In genomic region chr1:39847066-39847465, GRCm38 (mm10) we compare ENCODE assay signal across 15 mouse cellular contexts. TPM values are rescaled to one million over a fixed set of nuclear protein-coding genes. Genes with fewer than 3 reads are reported as not detected.
DNase-seq lines count a peak whose midpoint lies in the region; ATAC-seq lines count a peak whose summit lies in the region.
"Had no signal": no experiment of that assay in that cellular context is flagged by ENCODE, and none has a peak within 500 bp of the region (broad histone marks: within the 10 kb centered on the region; RNA-seq: fewer than 3 reads in every experiment).

No protein-coding gene starts in this region.

- WGBS in heart, embryonic 12.5 days = 57% methylated on average over 7 of the region's 7 CpGs

- ATAC-seq in heart, embryonic 12.5 days (ENCODE audit: insufficient number of reproducible peaks, low FRiP score) = no peak

- no peak overlapping the region for H3K4me3 ChIP-seq in heart, embryonic 12.5 days
- H3K4me3 ChIP-seq: hindbrain, embryonic 12.5 days; layer of hippocampus, adult 2 months; limb, embryonic 13.5 days; midbrain, embryonic 12.5 days had no signal

- H3K9me3 ChIP-seq in heart, embryonic 12.5 days (replicated peaks) = no peaks in the 10 kb centered on the region
- H3K9me3 ChIP-seq: hindbrain, embryonic 12.5 days; limb, embryonic 13.5 days; midbrain, embryonic 12.5 days had no signal

- H3K9ac ChIP-seq in heart, embryonic 12.5 days = no peak overlapping the region
- H3K9ac ChIP-seq: hindbrain, embryonic 12.5 days; limb, embryonic 13.5 days; midbrain, embryonic 12.5 days had no signal

- H3K4me1 ChIP-seq in heart, embryonic 12.5 days (replicated peaks) = peaks cover 17% of the 10 kb centered on the region
- H3K4me1 ChIP-seq: limb, embryonic 13.5 days; midbrain, embryonic 12.5 days had no signal

- DNase-seq in heart, adult 11 months = peak; percentile 94
- peak; percentile 72 for DNase-seq in CD4-positive, CD25-positive, alpha-beta regulatory T cell, adult 2 months (ENCODE audit: low read depth, low spot score)
- DNase-seq in induced T-regulatory cell, adult 2 months (ENCODE audit: low read depth) = peak; percentile 79
- peak; percentile 42 to 51 for DNase-seq in lung, postnatal 4 days
- no peak for DNase-seq in gastrocnemius, postnatal 14 days
- DNase-seq in left cerebral cortex, adult 18-20 months (ENCODE audit: low spot score in 2 of 2) = no peak
- no peak for DNase-seq in adrenal gland, postnatal 10 days
- DNase-seq: cerebellum, postnatal 25 days had no signal

- intact Hi-C loops in gastrocnemius, postnatal 14 days (cut with DNase I; ENCODE audit: low total_unique reads) = loop anchor here (10.0 kb wide), 1 partner anchor 62 kb away; no protein-coding TSS in a partner anchor

- H3K36me3 ChIP-seq in heart, embryonic 12.5 days = no peaks in the 10 kb centered on the region
- H3K36me3 ChIP-seq: hindbrain, embryonic 12.5 days; limb, embryonic 13.5 days; midbrain, embryonic 12.5 days had no signal

- H3K4me2 ChIP-seq in heart, embryonic 12.5 days = no peak overlapping the region
- H3K4me2 ChIP-seq: hindbrain, embryonic 12.5 days; limb, embryonic 13.5 days; midbrain, embryonic 12.5 days had no signal

- no peak overlapping the region for H3K27ac ChIP-seq in heart, embryonic 12.5 days (ENCODE audit: poor library complexity, severe bottlenecking)
- H3K27ac ChIP-seq: hindbrain, embryonic 12.5 days; layer of hippocampus, adult 2 months; limb, embryonic 13.5 days; midbrain, embryonic 12.5 days had no signal

- no peaks in the 10 kb centered on the region for H3K27me3 ChIP-seq in heart, embryonic 12.5 days (replicated peaks)
- H3K27me3 ChIP-seq: hindbrain, embryonic 12.5 days; limb, embryonic 13.5 days; midbrain, embryonic 12.5 days had no signal

RNA-seq across cellular contexts. Expression of gene Gm3646, which starts 41.9 kb away (rescaled TPM):
- polyA plus RNA-seq in heart, embryonic 12.5 days (2016; fragmentation: Nextera tagmentation; extraction: Ambion mirVana) = 0.82 and 1.8 TPM in 2 replicates
- 1 to 10 TPM; 1.6 to 2.2 TPM for total RNA-seq in gastrocnemius, postnatal 14 days (2021)
- not detected for total RNA-seq in left cerebral cortex, adult 18-20 months (2021)
- not detected for total RNA-seq in adrenal gland, postnatal 10 days (2021)
- total RNA-seq: gastrocnemius, adult 18-20 months; layer of hippocampus, adult 2 months had no signal
- polyA plus RNA-seq: brain, embryonic 14.5 days; hindbrain, embryonic 12.5 days; limb, embryonic 13.5 days; midbrain, embryonic 12.5 days had no signal

RNA-seq across cellular contexts. Expression of gene Map4k4, which starts 53.6 kb away (rescaled TPM):
- 26.1 and 31.8 TPM in 2 replicates for polyA plus RNA-seq in heart, embryonic 12.5 days (2016; fragmentation: Nextera tagmentation; extraction: Ambion mirVana)
- total RNA-seq in gastrocnemius, postnatal 14 days (2021) = 10 to 100 TPM; 53.2 to 53.6 TPM
- total RNA-seq in left cerebral cortex, adult 18-20 months (2021) = 10 to 100 TPM; 87.1 to 95.0 TPM
- 100 to 1,000 TPM; 138 to 167 TPM for total RNA-seq in adrenal gland, postnatal 10 days (2021)

Comparison
In these comparisons a context has a peak if more than half of its experiments do, and no peak if none do; other contexts are left out.
1. DNase-seq: peak in heart, adult 11 months (single experiment), CD4-positive, CD25-positive, alpha-beta regulatory T cell, adult 2 months (single experiment), induced T-regulatory cell, adult 2 months (single experiment) and lung, postnatal 4 days (2 of 2); none in gastrocnemius, postnatal 14 days (single experiment), left cerebral cortex, adult 18-20 months (0 of 2) and adrenal gland, postnatal 10 days (single experiment).